Mouse (Mus musculus): ENCODE data around the gene Muc4. TPM values are rescaled to one million over a fixed set of nuclear protein-coding genes. Genes with fewer than 3 reads are reported as not detected.

The Muc4 gene
- polyA plus RNA-seq, 1 experiment from 2014 or later: 0.17 TPM

- H3K4me2 ChIP-seq: no peak overlapping the region
- WGBS: 69% methylated on average over 6 of the region's 6 CpGs
- H3K9ac ChIP-seq: no peak overlapping the region
- peaks cover 5% of the 10 kb centered on the region; the same call in 1 of the 2 replicates for H3K27me3 ChIP-seq (replicated peaks)
- no peak overlapping the region for H3K27ac ChIP-seq (ENCODE audit: poor library complexity, severe bottlenecking)
- no peaks in the 10 kb centered on the region for H3K36me3 ChIP-seq
- H3K9me3 ChIP-seq (replicated peaks): peaks cover 7% of the 10 kb centered on the region; the same call in 1 of the 2 replicates
- 0 out of 2 replicates have a peak, but pooled peaks cover 3% of the 10 kb centered on the region for H3K4me1 ChIP-seq (replicated peaks)
- no peak for ATAC-seq (ENCODE audit: insufficient number of reproducible peaks, low FRiP score)
- no peak overlapping the region for H3K4me3 ChIP-seq
Measured at GRCm38 (mm10) chr16:32764961-32765360, 29.3 kb downstream of the Muc4 start.

GRCm38 (mm10) chr16:32766904-32767303 is 31.2 kb downstream of the Muc4 start:
- Histone ChIP-seq H3K27me3 (replicated peaks) (peaks cover 5% of the 10 kb centered on the region; the same call in 1 of the 2 replicates), H3K27ac (ENCODE audit: poor library complexity, severe bottlenecking) (no peak overlapping the region), H3K4me1 (replicated peaks) (0 out of 2 replicates have a peak, but pooled peaks cover 3% of the 10 kb centered on the region), H3K4me3 (no peak overlapping the region), H3K4me2 (no peak overlapping the region), H3K9me3 (replicated peaks) (peaks cover 7% of the 10 kb centered on the region; the same call in 1 of the 2 replicates), H3K36me3 (no peaks in the 10 kb centered on the region), H3K9ac (no peak overlapping the region)
- 91% methylated on average over 7 of the region's 7 CpGs for WGBS
- no peak for ATAC-seq (ENCODE audit: insufficient number of reproducible peaks, low FRiP score)

GRCm38 (mm10) chr16:32776676-32777075 is 41.0 kb downstream of the Muc4 start:
- WGBS: 77% methylated on average over 10 of the region's 10 CpGs
- H3K36me3 ChIP-seq: no peaks in the 10 kb centered on the region
- no peak for ATAC-seq (ENCODE audit: insufficient number of reproducible peaks, low FRiP score)
- peaks cover 9% of the 10 kb centered on the region for H3K4me1 ChIP-seq (replicated peaks)
- no peak overlapping the region for H3K4me3 ChIP-seq
- H3K27ac ChIP-seq (ENCODE audit: poor library complexity, severe bottlenecking): no peak overlapping the region
- H3K9me3 ChIP-seq (replicated peaks): no peaks in the 10 kb centered on the region; the same call in 1 of the 2 replicates
- no peak overlapping the region for H3K4me2 ChIP-seq
- H3K9ac ChIP-seq: no peak overlapping the region
- peaks cover 7% of the 10 kb centered on the region; the same call in 1 of the 2 replicates for H3K27me3 ChIP-seq (replicated peaks)

- Histone ChIP-seq H3K27ac (ENCODE audit: poor library complexity, severe bottlenecking) (no peak overlapping the region), H3K4me1 (replicated peaks) (peaks cover 9% of the 10 kb centered on the region), H3K27me3 (replicated peaks) (peaks cover 7% of the 10 kb centered on the region; the same call in 1 of the 2 replicates), H3K9ac (no peak overlapping the region), H3K9me3 (replicated peaks) (no peaks in the 10 kb centered on the region), H3K4me3 (no peak overlapping the region), H3K4me2 (0 out of 2 replicates have a peak overlapping the region, but pooled peaks have one; percentile 11), H3K36me3 (no peaks in the 10 kb centered on the region)
- ATAC-seq (ENCODE audit: insufficient number of reproducible peaks, low FRiP score): no peak
- 10% methylated on average over 8 of the region's 8 CpGs for WGBS
Measured at GRCm38 (mm10) chr16:32778956-32779355, 43.3 kb downstream of the Muc4 start.

GRCm38 (mm10) chr16:32783324-32784062 is 47.8 kb downstream of the Muc4 start:
- WGBS: 65% methylated on average over 5 of the region's 5 CpGs
- peaks cover 2% of the 10 kb centered on the region; the same call in 1 of the 2 replicates for H3K9me3 ChIP-seq (replicated peaks)

GRCm38 (mm10) chr16:32784840-32785239 is 49.2 kb downstream of the Muc4 start:
- Histone ChIP-seq H3K27ac (ENCODE audit: poor library complexity, severe bottlenecking) (no peak overlapping the region), H3K9me3 (replicated peaks) (peaks cover 3% of the 10 kb centered on the region; the same call in 1 of the 2 replicates), H3K36me3 (no peaks in the 10 kb centered on the region), H3K4me1 (replicated peaks) (no peaks in the 10 kb centered on the region), H3K4me3 (no peak overlapping the region), H3K9ac (no peak overlapping the region), H3K4me2 (no peak overlapping the region), H3K27me3 (replicated peaks) (peaks cover 3% of the 10 kb centered on the region; the same call in 1 of the 2 replicates)
- ATAC-seq (ENCODE audit: insufficient number of reproducible peaks, low FRiP score): no peak
- WGBS: 81% methylated on average over 13 of the region's 13 CpGs

More at GRCm38 (mm10) chr16:32783324-32784062, 47.8 kb downstream of the Muc4 start:
- Histone ChIP-seq H3K36me3 (no peaks in the 10 kb centered on the region), H3K27ac (ENCODE audit: poor library complexity, severe bottlenecking) (no peak overlapping the region), H3K4me3 (no peak overlapping the region), H3K4me2 (no peak overlapping the region), H3K4me1 (replicated peaks) (peaks cover 8% of the 10 kb centered on the region), H3K27me3 (replicated peaks) (peaks cover 3% of the 10 kb centered on the region; the same call in 1 of the 2 replicates), H3K9ac (no peak overlapping the region)
- no peak for ATAC-seq (ENCODE audit: insufficient number of reproducible peaks, low FRiP score)

- Histone ChIP-seq H3K27ac (ENCODE audit: poor library complexity, severe bottlenecking) (no peak overlapping the region), H3K36me3 (no peaks in the 10 kb centered on the region), H3K4me1 (replicated peaks) (peaks cover 11% of the 10 kb centered on the region), H3K9me3 (replicated peaks) (peaks cover 3% of the 10 kb centered on the region; the same call in 1 of the 2 replicates), H3K4me3 (no peak overlapping the region), H3K27me3 (replicated peaks) (no peaks in the 10 kb centered on the region), H3K4me2 (no peak overlapping the region), H3K9ac (no peak overlapping the region)
- WGBS: 83% methylated on average over 5 of the region's 5 CpGs
- ATAC-seq (ENCODE audit: insufficient number of reproducible peaks, low FRiP score): no peak
Measured at GRCm38 (mm10) chr16:32790056-32790455, 54.4 kb downstream of the Muc4 start.

DNA sequence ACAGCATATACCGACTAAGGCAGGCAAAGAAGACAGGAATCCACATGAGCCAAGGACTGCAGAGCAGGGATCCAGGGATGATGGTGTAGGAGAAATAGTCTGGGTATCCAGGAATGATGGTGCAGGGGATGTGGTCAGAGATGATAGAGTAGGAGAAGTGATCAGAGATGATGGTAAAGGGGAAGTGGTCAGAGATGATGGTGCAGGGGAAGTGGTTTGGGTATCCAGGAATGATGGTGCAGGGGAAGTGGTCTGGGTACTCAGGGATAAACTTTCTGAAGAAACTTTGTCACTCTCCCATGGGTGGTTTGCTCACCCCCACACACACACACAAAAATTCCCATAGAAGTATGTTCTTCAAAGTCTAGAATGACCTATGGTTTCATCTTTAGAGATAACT is 59.5 kb downstream of the Muc4 start:
- no peak for ATAC-seq (ENCODE audit: insufficient number of reproducible peaks, low FRiP score)
- Histone ChIP-seq H3K36me3 (no peaks in the 10 kb centered on the region), H3K4me3 (no peak overlapping the region), H3K4me2 (no peak overlapping the region), H3K27ac (ENCODE audit: poor library complexity, severe bottlenecking) (no peak overlapping the region), H3K27me3 (replicated peaks) (no peaks in the 10 kb centered on the region), H3K4me1 (replicated peaks) (peaks cover 17% of the 10 kb centered on the region), H3K9ac (no peak overlapping the region), H3K9me3 (replicated peaks) (0 out of 2 replicates have a peak, but pooled peaks cover 6% of the 10 kb centered on the region)
- 85% methylated on average over 1 of the region's 1 CpGs for WGBS

DNA sequence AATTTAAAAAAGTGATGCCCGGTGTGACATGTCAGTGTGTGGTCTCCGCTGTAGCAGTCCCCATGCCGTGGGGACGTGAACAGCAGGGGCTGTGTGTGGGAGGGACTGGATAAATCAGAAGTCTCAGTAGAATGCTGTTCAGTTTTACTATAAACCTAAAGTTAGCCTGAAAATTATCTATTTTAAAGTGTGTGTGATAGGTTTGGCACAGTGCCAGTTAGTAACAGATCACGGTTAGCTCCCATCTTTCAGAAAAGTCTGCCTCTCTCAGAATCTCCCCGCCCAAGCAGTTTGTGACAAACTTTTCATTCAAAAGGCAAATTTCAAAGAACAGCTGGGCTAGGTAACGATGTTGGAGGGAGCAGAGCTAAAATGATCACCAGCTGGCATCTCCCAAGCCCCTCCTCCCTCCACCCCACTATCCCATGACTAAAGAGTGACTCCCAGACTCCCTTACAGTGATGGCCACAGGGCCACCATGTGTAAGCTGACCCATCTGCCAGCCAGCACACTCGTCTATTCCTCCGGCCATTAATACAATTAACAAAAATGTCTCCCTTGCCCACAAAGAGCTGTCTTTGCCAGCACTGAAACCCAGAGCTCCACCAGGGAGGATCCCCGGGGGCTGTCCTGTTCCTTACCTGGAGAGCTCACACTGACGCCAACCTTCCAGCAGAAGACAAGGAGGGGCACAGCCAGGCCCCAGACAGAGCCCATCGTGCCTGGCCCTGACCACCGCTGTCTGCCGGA is 61.2 kb downstream of the Muc4 start:
- H3K36me3 ChIP-seq: no peaks in the 10 kb centered on the region
- H3K4me1 ChIP-seq (replicated peaks): peaks cover 17% of the 10 kb centered on the region
- H3K4me2 ChIP-seq: no peak overlapping the region
- no peak overlapping the region for H3K9ac ChIP-seq
- 0 out of 2 replicates have a peak, but pooled peaks cover 6% of the 10 kb centered on the region for H3K9me3 ChIP-seq (replicated peaks)
- 72% methylated on average over 14 of the region's 14 CpGs for WGBS
- no peak for ATAC-seq (ENCODE audit: insufficient number of reproducible peaks, low FRiP score)
- H3K27me3 ChIP-seq (replicated peaks): no peaks in the 10 kb centered on the region
- no peak overlapping the region for H3K27ac ChIP-seq (ENCODE audit: poor library complexity, severe bottlenecking)
- no peak overlapping the region for H3K4me3 ChIP-seq

- Histone ChIP-seq H3K4me3 (no peak within 1 kb of the TSS), H3K9me3 (replicated peaks) (0 out of 2 replicates have a peak, but pooled peaks cover 6% of the 10 kb centered on the region), H3K36me3 (no peaks in the 10 kb centered on the region), H3K9ac (no peak within 1 kb of the TSS), H3K4me1 (replicated peaks) (peaks cover 17% of the 10 kb centered on the region), H3K27ac (ENCODE audit: poor library complexity, severe bottlenecking) (no peak within 1 kb of the TSS), H3K27me3 (replicated peaks) (no peaks in the 10 kb centered on the region), H3K4me2 (no peak within 1 kb of the TSS)
- ATAC-seq (ENCODE audit: insufficient number of reproducible peaks, low FRiP score): no peak
- 75% methylated on average over 3 of the region's 3 CpGs for WGBS
Measured at GRCm38 (mm10) chr16:32797426-32797689, 61.7 kb downstream of the Muc4 start, which contains the start of gene Muc20. Gene Muc20, minus strand, starts transcription at chr16:32797435.

- no peaks in the 10 kb centered on the region for H3K27me3 ChIP-seq (replicated peaks)
- H3K9ac ChIP-seq: no peak overlapping the region
- 0 out of 2 replicates have a peak, but pooled peaks cover 6% of the 10 kb centered on the region for H3K9me3 ChIP-seq (replicated peaks)
- peaks cover 33% of the 10 kb centered on the region for H3K4me1 ChIP-seq (replicated peaks)
- H3K4me2 ChIP-seq: no peak overlapping the region
- 58% methylated on average over 6 of the region's 6 CpGs for WGBS
- H3K4me3 ChIP-seq: no peak overlapping the region
- no peak for ATAC-seq (ENCODE audit: insufficient number of reproducible peaks, low FRiP score)
- no peaks in the 10 kb centered on the region for H3K36me3 ChIP-seq
- no peak overlapping the region for H3K27ac ChIP-seq (ENCODE audit: poor library complexity, severe bottlenecking)
Measured at GRCm38 (mm10) chr16:32803252-32803853, 67.7 kb downstream of the Muc4 start.
